Mouse (Mus musculus) MEL-GATA-1-ER (cell line): ENCODE measurements around the gene Ccnc.
A peak's percentile ranks its signal among the peaks of the same experiment; 100 is the strongest.

Source experiments
- DNase-seq: peaks from one replicate; pipeline ENCODE4 v3.0.0-alpha.2; 2012; ENCODE audit warnings: low read depth; ENCODE audit errors: extremely low read depth

Ccnc gene

DNA sequence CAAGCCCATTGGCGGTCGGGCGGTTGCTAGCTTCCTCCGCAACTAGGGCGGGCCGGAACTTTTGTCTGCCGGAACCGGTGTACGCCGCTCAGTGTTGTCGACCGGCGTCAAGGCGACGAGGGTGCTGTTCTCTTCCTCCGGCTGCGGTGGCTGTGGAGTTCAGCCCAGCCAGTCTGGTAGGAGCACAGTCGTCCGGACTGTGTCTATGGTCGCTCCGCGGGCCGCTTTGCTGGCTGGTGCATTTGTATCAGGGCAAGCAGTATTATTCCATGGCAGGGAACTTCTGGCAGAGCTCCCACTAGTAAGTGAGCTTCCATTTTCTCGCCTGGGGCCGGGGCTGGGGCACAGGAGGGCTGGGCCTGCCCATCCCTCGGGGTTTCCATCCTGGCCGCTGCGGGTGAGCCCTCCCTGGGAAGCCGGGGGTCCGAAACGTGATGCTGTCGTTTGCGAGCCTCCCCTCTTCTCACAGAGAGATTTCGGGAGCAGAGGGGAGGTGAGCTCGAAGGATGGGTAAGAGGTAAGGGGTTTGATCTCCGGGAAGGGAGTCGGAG, at the start of gene Ccnc:
Gene Ccnc, plus strand, starts transcription at position 87 of the 551 bp plus-strand sequence.
- DNase-seq = peak; percentile 85

DNA sequence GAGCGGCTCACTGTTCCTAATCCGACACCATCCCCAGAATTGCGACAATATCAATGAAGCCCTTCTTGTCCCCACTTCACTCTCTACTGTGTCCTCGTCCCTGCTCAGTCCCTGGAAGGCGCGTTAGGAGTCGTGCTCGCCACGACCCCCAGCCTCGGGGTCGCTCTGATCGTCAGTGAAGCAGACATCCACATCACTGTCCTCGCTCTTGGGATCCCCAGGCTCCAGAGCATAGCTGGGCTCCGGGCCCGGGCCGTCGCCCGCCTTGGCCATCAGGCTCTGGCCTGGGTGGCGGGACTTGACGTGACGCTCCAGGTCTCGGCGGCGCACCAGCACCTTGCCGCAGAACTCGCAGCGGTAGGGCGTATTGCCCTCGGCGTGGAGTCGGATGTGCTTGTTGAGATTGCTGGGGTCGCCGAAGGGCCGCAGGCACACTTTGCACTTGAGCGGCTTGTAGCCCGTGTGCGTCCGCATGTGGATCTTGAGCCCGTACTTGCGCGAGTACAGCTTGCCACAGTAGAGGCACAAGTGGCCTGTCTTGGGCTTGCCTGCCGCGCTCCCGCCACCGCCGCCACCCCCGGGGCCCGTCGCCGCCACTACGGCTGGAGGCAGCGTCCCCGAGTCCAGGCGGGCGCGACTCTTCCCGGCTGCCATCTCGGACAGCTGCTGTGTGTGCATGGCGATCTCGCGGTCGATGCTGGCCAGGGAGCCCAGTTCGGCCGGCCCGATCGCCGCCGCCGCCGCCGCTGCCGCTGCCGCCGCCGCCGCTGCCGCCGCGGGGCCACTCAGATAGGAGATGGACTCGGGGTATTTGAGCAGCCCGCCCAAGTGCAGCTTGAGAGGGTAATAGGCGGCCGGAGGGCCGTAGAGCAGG, 49.2 kb upstream of the Ccnc start:
- no peak for DNase-seq

DNA sequence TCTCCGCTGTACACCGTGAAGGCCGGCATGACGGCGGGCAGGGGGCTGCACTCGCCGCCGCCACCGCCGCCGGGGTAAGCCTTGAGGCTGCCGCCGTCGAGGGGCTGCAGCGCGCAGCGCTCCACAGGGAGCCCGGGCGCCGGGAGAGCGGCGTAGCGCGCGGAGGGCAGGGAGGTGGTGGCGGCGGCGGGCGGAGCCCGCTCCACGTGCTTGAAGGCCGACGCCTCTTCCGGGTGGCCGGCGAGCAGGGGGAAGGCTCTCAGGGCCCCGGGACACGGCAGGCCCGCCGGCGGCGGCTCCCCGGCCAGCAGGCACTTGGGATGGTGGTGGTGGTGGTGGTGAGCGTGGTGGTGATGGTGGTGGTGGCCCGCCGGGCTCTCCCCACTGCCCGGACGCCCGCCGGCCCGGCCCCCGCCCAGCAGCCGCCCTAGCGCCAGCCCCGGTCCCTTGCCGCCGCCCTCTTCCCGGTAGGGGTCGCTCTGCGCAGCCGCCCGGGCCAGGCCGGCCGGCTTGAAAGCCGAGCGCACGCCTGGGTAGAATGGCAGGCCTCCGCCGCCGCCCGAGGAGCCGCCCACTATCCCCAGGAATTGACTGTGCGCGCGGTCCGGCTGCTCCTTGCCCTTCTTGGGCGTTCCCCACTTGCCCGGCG, 48.4 kb upstream of the Ccnc start:
- DNase-seq = no peak

DNA sequence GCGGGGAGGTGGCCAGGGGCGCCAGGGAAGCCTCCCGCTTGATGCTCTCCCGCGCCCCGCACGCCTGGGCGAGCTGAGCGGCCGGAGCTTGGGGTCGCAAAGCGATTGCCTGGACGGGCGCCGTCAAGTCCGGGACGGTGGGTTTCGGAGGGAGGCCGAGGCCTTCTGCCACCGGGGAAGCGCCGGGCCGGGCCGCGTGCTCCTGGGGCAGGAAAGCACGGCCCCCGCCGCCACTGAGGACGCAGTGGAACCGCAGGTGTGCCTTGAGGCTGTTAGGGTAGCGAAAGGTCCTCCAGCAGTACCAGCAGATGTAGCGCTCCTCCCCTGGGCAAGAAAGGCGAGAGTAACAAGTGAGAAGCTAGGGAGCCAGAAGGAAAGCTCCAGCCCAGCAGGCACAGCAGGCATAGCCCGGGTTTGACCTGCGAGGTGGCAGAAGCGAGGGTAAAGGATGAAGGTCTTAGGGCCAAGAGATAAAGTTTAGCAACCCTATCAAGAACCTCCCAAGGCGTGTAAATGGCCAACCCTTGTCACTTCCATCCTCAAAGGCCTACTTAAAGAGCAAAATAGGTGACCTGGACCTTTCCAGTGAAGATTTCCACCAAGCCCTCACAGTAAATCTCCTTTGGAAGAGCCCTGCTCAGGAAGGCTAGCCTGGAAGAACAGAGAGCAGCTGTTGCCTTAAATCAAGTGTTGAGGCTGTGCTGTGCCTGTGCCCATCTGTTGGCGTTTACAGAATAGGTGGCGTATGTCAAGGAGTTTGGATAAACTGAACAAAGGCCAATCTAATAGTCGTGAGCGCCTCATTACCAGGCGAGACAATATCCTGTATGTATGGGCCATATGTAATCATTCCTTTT, 47.6 kb upstream of the Ccnc start:
- no peak for DNase-seq

DNA sequence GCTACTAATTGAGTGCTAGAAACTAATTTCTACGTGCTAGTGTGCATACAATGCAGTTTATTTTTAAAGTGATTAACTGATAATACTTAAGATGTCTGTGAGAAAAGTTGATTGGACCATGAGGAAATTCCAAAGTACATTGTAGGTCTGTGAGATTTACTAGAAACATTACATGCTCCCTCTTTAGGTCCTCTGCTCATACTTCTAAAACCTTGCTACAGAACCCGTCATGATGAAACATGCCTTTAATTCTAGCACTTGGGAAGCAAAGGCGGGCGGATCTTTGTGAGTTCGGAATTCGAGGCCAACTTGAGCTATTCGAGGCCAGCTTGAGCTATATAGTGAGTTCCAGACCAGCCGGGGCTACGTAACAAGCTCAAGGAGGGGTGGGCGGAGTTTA, 46.5 kb upstream of the Ccnc start:
- DNase-seq = no peak

DNA sequence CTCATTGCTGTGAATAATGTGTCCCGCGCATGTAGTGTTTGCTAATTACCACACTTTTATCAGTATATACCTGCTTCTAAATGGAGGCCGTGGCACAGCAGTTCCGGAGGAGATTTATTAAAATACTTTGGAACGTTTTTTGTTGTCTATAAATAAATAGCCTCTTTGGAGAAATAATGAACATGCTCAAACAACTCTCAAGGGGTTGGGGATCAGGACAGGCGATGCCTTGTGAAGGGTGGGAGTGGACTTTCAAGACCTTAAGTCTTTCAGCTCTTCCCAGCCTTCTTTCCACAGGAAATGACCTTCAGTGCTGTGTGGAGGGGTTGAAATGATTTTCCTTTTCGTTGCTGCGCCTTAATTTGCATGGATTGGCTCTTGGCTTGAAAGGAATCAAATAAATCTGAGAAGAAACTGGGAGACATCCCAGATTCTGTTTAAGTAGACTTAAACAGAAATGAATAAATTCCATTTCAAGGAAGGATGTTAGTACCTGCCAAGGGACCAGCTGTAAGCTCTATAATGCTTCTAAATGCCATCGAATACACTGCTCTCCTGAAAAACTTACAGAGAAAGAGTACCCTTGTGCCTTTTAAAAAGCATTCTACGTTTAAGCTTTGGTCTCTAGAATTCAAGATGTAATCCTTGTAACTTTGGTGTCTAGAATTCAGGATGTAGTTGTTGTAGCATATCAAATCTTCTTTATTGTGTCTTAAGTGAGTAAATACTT, 44.9 kb upstream of the Ccnc start:
- no peak for DNase-seq

DNA sequence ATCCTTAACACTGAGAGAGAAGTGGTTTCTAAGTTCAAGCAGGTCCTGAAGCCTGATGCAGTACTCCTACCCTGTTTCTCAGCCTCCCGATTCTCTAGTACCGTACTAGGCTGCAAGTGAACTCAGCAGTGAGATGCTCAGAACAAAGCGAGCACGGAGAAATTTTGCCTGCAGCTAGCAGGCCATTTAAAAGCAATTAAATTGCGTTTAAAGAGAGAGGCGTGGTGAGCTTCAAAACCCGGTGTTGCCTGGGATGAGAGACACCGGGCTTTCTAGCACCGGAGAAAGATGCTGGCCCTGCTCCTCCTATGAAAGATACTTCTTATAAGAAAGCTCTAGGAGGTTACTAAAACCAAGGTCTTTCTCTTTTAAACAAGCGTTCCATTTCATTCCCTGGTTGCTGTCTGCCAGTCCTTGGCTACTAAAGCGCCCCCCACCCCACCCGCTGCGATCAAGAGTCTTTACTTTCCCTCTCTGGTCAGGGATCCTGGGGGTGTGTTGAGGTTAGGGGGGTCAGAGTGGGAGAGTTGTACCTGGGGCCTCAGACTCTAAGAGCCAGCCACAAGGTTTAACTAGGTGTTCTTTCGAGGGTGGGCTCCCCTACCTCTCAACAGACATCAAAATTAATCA, 43.0 kb upstream of the Ccnc start:
- no peak for DNase-seq

DNA sequence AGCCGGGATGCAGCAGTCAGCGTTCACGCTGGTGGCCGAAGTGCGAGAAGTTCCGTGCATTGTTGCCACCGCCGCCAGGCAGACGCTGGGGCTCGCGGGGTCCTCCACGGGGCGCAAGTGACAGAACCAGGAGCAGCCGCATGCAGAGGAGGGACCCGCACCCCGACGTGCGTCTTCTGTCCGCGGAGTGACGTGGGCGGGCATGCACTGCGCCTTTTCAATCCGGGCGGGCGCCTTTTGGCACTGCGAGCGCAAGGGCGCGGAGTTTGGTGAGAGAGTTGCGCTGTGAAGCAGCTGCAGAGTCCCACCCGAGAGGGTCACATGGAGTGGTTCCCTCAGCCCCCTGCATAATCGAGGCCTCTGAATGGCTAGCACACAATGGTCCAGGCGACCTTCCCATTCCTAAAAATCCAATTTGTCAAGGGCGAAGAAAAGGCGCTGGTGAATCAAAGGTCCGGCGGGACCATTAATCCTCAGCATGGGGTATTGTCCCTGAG, 41.9 kb upstream of the Ccnc start, which contains the start of gene Prdm13:
Gene Prdm13, minus strand, starts transcription at position 369 of the 497 bp plus-strand sequence.
- DNase-seq = no peak

DNA sequence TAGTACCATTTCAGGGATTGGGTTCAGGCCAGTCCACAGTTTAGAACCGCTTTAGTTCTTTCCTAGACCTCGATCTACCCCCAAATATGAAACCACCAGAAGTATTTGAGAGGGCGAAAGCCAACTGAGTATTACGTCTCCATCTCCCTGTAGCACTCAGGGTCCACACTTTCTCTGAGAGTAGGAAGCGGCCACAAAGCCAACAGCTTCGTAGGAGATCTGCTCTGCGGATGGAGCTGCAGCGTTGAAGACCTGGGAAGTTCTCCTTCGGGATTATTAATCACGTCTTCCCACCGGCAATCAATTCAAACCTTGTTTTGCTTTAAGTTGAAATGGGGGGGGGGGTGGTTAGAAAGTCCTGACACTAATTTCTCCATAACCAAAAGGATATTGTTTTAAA, 41.1 kb upstream of the Ccnc start:
- no peak for DNase-seq

DNA sequence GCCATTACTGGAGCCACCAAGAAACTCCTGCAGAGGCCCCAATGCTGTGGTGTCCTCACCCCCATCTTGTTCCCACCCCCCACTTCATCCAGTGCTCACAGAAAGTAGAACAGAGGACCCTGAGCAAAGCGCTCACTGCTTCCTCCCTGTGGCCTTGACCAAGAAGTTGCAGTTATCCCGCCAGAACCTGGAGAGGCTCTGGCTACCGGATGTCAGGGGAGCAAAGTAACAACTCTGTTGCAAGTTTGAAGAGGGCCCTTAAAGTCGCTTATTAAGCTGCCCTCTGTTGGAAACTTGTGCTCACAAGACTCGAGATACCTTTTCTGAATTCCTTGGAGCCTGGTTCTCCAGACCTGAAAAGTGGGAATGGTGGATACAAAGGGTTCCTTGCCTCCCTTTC, 40.6 kb upstream of the Ccnc start:
- DNase-seq = no peak

DNA sequence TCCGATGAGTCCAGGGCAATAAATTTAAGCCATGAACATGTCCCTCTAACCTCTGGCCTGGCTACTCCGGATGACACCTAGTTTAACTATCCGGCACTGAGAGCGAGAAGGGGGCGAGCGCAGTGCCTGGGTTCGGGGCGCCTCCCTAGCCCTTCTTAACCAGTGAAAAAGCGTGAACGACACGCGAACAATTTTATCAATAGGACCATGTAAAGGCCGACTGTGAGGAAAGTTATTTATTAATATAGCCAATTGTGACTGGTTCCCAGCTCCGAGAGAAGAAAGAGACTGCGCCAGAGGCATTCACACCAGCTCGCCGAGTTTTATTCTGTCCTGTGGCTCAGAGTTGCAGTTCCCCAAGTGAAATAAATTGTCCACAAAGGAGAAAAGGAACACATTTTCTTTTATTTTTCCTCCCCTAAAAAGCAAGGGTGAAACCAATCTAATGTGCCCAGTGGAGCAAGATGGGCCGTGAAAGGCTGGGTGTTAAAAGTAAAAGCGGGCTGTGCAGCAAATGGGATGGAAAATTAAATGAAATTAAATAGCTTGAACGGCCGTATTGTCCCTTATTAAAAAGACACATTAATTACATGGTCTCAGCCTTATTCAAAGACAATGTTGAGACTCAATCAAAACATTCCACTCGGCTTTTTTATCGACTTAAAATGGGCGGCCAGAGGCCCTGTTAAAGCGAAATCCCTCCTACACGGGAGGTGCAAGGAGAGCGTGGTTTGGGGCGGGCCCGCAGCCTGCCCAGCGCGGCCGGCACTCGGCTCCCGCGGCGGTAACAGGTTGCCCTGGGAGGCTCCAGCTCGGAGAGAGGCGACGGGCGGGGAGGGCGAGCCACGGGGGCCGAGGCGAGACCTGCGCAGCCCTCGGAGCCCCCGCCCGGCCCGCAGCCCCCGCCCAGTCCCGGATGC, 39.5 kb upstream of the Ccnc start:
- no peak for DNase-seq

DNA sequence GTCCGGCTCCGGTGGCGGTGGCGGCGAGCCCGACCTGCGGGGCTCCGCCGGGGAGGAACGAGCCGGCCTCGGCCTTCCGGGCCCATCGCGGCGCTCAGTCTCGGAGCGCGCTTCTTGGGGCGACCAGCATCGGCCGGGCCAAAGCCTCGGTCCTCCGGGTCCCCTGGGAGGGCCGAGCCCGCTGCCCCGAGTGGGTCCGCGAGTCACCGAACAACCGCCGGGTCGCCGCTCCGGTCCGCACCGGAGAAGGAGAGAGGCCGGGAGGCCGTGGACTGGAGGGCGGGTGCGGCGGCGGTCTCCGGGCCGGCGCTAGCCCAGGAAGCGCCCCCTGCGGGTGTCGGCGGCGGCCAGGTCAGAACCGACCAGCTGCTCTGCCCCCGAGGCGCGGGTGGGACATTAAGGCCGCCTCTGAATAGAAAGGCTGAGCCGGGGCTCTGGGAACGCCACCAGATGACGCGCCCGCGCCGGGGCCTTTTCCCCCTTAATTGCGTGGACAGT, 38.7 kb upstream of the Ccnc start:
- no peak for DNase-seq

DNA sequence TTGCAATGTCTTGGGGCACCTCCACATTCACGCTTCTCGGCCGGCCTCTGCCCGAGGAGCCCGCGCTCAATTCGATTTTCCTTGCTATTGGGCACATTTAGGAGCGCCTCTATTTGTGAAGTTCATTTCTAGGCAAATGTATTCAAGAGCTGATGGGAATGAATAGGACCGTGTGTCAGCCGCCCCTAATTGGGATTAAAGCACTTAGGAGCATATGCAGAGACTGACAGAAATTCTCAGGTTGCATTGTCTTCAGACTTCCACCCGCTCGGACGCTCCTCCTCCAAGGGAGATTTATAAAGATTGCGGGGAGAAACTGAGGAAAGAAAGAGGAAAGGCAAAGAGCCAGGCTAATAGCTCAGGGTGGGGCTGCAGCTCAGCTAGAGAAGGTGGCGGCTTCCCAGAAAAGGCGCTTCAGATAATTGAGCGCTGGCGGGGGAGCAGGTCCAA, 38.0 kb upstream of the Ccnc start:
- DNase-seq = no peak

DNA sequence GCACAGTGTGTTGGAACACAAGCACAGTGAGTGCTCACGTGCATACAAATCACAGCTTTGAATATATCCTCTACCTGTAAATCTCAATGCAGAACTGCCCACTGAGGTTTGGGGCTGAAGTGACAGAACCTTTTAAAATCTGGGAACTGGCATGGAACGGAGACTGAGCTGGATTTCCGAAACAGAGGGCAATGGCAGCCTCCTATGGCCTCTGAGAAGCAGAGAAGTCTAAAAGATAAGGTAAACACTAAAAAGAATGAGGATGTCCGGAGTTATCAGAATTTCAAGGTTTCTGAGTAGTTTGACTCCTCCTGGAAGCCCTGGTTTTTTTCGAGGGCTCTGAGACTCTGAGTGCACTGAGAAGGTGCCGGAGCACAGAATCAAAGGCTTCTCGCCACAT, 37.3 kb upstream of the Ccnc start:
- no peak for DNase-seq

DNA sequence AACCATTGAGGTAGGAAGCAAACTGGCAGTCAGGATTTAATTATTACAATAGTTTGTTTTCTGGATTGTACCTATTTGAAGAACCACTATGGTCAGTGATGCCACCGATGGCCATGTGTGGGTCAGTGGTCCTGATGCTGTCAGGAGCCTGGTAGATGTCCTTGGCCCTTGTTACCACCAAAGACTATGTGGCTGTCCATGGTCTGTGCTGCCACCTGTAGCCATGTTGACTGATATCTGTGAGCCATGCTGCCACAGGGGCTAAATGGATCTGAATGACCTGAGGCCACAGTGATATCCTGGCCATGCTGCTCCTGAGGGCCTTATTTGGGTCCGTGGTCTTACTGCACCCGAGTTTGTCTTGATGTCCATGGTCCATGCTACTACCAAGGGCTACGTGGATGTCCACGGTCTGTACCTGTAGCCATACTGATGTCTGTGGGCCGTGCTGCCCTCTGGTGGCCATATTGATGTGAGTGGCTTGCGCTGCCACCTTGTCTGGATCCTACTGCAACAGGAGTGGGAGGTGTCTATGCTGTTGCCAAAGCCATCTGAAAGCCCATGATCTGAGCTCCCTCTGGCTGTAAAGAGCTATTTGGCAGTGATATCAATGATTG, 31.8 kb upstream of the Ccnc start:
- no peak for DNase-seq

DNA sequence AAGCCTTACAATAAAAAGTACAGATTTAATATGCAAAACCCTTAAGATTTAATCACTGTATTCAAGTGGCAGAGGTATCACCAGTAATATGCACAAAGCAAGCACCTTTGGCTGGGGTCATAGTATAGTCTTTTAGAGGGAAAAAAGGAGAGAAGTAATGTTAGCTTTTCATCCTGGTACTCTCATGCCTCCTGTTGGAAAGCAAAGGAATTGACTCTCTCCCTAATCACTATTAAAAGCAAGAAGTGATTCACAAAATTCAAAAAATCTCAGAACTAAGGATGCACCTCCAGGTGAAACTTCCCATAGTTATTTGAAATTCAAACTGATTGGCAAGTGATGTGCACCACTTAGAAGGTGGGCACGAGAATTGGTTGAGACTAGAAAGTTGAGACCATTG, 22.5 kb upstream of the Ccnc start:
- no peak for DNase-seq

DNA sequence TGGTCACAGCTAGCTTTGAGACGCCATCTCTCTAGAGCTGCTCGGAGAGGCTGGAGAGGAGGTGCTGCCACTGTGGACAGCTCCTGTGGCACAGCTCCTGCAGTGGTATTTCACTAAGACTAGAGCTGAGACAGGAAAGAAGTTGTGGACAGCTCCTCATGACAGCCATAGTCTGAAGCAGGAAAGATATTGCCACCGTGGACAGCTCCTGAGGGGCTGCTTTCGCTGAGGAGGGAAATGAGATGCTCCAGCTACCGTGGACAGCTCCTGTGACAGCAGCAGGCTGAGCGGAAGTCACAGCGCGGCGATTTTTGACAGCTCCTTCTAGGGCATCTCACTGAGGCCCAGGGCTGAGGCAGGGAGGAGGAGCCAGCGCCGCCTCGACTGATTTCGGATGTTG, 15.4 kb upstream of the Ccnc start:
- peak; percentile 71 for DNase-seq

DNA sequence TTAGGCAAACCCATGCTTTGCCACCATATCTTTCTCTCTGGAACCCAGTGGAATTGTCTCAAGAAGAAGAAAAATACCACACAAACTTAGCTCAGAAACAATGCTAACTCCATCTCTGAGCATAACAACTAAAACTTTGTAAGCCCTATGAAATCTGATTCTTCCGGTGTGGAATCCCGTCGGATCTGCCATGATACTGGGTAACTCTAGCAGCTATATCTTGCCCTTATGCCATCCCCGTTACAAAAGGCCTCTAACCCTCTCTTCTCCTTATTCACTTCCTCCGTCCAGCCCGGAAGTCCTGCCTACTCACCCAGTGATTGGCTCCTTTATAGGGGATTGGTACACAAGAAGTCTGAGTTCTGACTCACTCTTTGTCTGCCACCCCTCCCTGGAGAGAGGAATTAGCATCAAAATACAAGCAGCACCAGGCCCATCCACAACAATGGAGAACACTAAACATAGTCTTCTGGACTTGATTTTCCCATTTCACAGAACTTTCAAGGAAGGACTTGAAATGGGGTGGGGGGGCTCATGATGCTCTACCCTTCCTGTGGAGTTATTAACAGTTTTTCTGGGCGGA, 4.7 kb upstream of the Ccnc start:
- no peak for DNase-seq
